In genomic region chr15:81848301-81848700, GRCm38 (mm10) we compare ENCODE assay signal across 9 mouse cellular contexts. TPM values are rescaled to one million over a fixed set of nuclear protein-coding genes. Genes with fewer than 3 reads are reported as not detected.
A peak's percentile ranks its signal among the peaks of the same experiment; 100 is the strongest.
DNase-seq lines count a peak whose midpoint lies in the region; ATAC-seq and TF ChIP-seq lines count a peak whose summit lies in the region.
"Had no signal": no experiment of that assay in that cellular context is flagged by ENCODE, and none has a peak within 500 bp of the region (broad histone marks: within the 10 kb centered on the region; RNA-seq: fewer than 3 reads in every experiment).

No protein-coding gene starts in this region.

- peaks cover 74% of the 10 kb centered on the region for H3K36me3 ChIP-seq in G1E (replicated peaks)
- peaks cover 20% of the 10 kb centered on the region for H3K36me3 ChIP-seq in lung, postnatal 0 days (ENCODE audit: insufficient read depth, low read length)
- H3K36me3 ChIP-seq in stomach, postnatal 0 days (ENCODE audit: control insufficient read depth, insufficient read depth, low read length), result peaks cover 25% of the 10 kb centered on the region

- no peak overlapping the region for H3K9ac ChIP-seq in lung, postnatal 0 days (replicated peaks; ENCODE audit: low read depth)
- no peak overlapping the region for H3K9ac ChIP-seq in stomach, postnatal 0 days (ENCODE audit: low read length)
- H3K9ac ChIP-seq: heart, embryonic 15.5 days; neural tube, embryonic 13.5 days had no signal

- intact Hi-C loops in left cerebral cortex, postnatal 36 days (cut with DNase I), result no loop called here
- intact Hi-C loops in heart, postnatal 14 days (cut with DNase I), result no loop called here

- H3K4me3 ChIP-seq in G1E (ENCODE audit: low read depth, low read length), result no peak overlapping the region
- H3K4me3 ChIP-seq in lung, postnatal 0 days (ENCODE audit: low read depth, low read length), result no peak overlapping the region
- no peak overlapping the region for H3K4me3 ChIP-seq in stomach, postnatal 0 days (ENCODE audit: low read depth, low read length)
- H3K4me3 ChIP-seq: heart, embryonic 15.5 days; neural tube, embryonic 13.5 days had no signal

- H3K4me1 ChIP-seq in G1E (ENCODE audit: insufficient read depth, low read depth, low read length), result peaks cover 44% of the 10 kb centered on the region
- H3K4me1 ChIP-seq in lung, postnatal 0 days (ENCODE audit: insufficient read depth, low read depth, low read length), result no peaks in the 10 kb centered on the region
- no peaks in the 10 kb centered on the region for H3K4me1 ChIP-seq in stomach, postnatal 0 days (replicated peaks; ENCODE audit: control insufficient read depth, insufficient read depth)
- H3K4me1 ChIP-seq: neural tube, embryonic 13.5 days had no signal

- TF ChIP-seq POLR2A in brain, embryonic 14.5 days (IDR thresholded peaks at IDR 0.05; ENCODE audit: borderline replicate concordance, extremely low read depth, insufficient read depth, insufficient read length, poor library complexity, severe bottlenecking), result no peak

- H3K27ac ChIP-seq in lung, postnatal 0 days (ENCODE audit: low read length), result no peak overlapping the region
- H3K27ac ChIP-seq in stomach, postnatal 0 days (replicated peaks), result no peak overlapping the region
- H3K27ac ChIP-seq: neural tube, embryonic 13.5 days had no signal

- peak; percentile 81 for TF ChIP-seq CTCF in G1E (IDR thresholded peaks at IDR 0.05; ENCODE audit: low read depth, low read length)
- peak; percentile 67; the same call in 1 of the 2 replicates for TF ChIP-seq CTCF in brain, embryonic 14.5 days (IDR thresholded peaks at IDR 0.05; ENCODE audit: borderline replicate concordance, extremely low read depth, insufficient read depth, insufficient read length)
- TF ChIP-seq CTCF in lung, postnatal 0 days (IDR thresholded peaks at IDR 0.05), result peak; percentile 82
- TF ChIP-seq CTCF in stomach, postnatal 0 days (IDR thresholded peaks at IDR 0.05; ENCODE audit: low read depth), result peak; percentile 80

- peak; percentile 56 for TF ChIP-seq EP300 in lung, postnatal 0 days (IDR thresholded peaks at IDR 0.05)
- TF ChIP-seq EP300 in stomach, postnatal 0 days (optimal IDR thresholded peaks at IDR 0.05), result no peak

- peak; percentile 39 to 54 for DNase-seq in left cerebral cortex, adult 18-20 months (ENCODE audit: low spot score in 2 of 2)
- DNase-seq in left cerebral cortex, postnatal 36 days (ENCODE audit: low spot score in 2 of 2), result no peak
- DNase-seq in G1E (ENCODE audit: low spot score), result peak; percentile 79
- DNase-seq in brain, embryonic 14.5 days (ENCODE audit: low read depth), result peak; percentile 47
- peak; percentile 58 to 73 for DNase-seq in heart, postnatal 14 days
- peak; percentile 89 for DNase-seq in lung, postnatal 0 days (ENCODE audit: low spot score)
- DNase-seq in stomach, postnatal 0 days (ENCODE audit: low spot score), result peak; percentile 66

- H3K27me3 ChIP-seq in G1E (ENCODE audit: insufficient read depth, low read length), result peaks cover 2% of the 10 kb centered on the region
- H3K27me3 ChIP-seq in lung, postnatal 0 days (replicated peaks; ENCODE audit: insufficient read depth, low read length), result no peaks in the 10 kb centered on the region
- no peaks in the 10 kb centered on the region for H3K27me3 ChIP-seq in stomach, postnatal 0 days (ENCODE audit: control insufficient read depth, insufficient read depth, low read length)
- H3K27me3 ChIP-seq: heart, embryonic 15.5 days; neural tube, embryonic 13.5 days had no signal

- ATAC-seq in G1E (ENCODE audit: extremely low read depth, insufficient number of reproducible peaks, low FRiP score, poor library complexity, severe bottlenecking), result no peak
- peak; percentile 47 for ATAC-seq in lung, postnatal 0 days
- no peak for ATAC-seq in stomach, postnatal 0 days (ENCODE audit: low FRiP score, low TSS enrichment)

- WGBS in lung, postnatal 0 days, result 24% methylated on average over 7 of the region's 7 CpGs
- WGBS in stomach, postnatal 0 days, result 24% methylated on average over 7 of the region's 7 CpGs

- H3K9me3 ChIP-seq in G1E (replicated peaks), result no peaks in the 10 kb centered on the region
- H3K9me3 ChIP-seq in lung, postnatal 0 days (ENCODE audit: low read length), result no peaks in the 10 kb centered on the region
- H3K9me3 ChIP-seq in stomach, postnatal 0 days (ENCODE audit: control insufficient read depth, low read length), result no peaks in the 10 kb centered on the region
- H3K9me3 ChIP-seq: heart, embryonic 15.5 days; neural tube, embryonic 13.5 days had no signal

- no peak overlapping the region for H3K4me2 ChIP-seq in lung, postnatal 0 days (replicated peaks; ENCODE audit: low read depth, low read length)
- H3K4me2 ChIP-seq in stomach, postnatal 0 days (replicated peaks; ENCODE audit: low read depth), result no peak overlapping the region
- H3K4me2 ChIP-seq: heart, embryonic 15.5 days; neural tube, embryonic 13.5 days had no signal

RNA-seq across cellular contexts. Expression of gene Tob2, which starts 10.3 kb away (rescaled TPM):
- 10 to 100 TPM; 33.6 to 36.7 TPM for total RNA-seq in left cerebral cortex, adult 18-20 months (2021)
- total RNA-seq in left cerebral cortex, postnatal 36 days (2021), result 10 to 100 TPM; 26.4 to 37.6 TPM
- 30.4 and 32.3 TPM in 2 replicates for total RNA-seq in G1E (2014; fragmentation: Nextera tagmentation)
- 8.5 and 9.9 TPM in 2 replicates for total RNA-seq in G1E (2017)
- polyA plus RNA-seq in G1E (2012), result 35.4 and 37.5 TPM in 2 replicates
- 15.4 and 15.7 TPM in 2 replicates for polyA plus RNA-seq in brain, embryonic 14.5 days (2012; rRNA removed)
- 100 to 1,000 TPM; 119 to 131 TPM for total RNA-seq in heart, postnatal 14 days (2021)
- 24.8 and 30.0 TPM in 2 replicates for polyA plus RNA-seq in lung, postnatal 0 days (2015; fragmentation: Nextera tagmentation; extraction: Ambion mirVana)
- polyA plus RNA-seq in stomach, postnatal 0 days (2015; fragmentation: Nextera tagmentation; extraction: Ambion mirVana), result 18.8 and 20.5 TPM in 2 replicates

RNA-seq across cellular contexts. Expression of gene Phf5a, which starts 23.4 kb away (rescaled TPM):
- total RNA-seq in left cerebral cortex, adult 18-20 months (2021), result 10 to 100 TPM; 32.5 to 35.0 TPM
- 10 to 100 TPM; 31.0 to 36.3 TPM for total RNA-seq in left cerebral cortex, postnatal 36 days (2021)
- total RNA-seq in G1E (2014; fragmentation: Nextera tagmentation), result 79.6 and 81.9 TPM in 2 replicates
- total RNA-seq in G1E (2017), result 99.2 and 121 TPM in 2 replicates
- polyA plus RNA-seq in G1E (2012), result 8.0 and 10.3 TPM in 2 replicates
- 85.1 and 103 TPM in 2 replicates for polyA plus RNA-seq in brain, embryonic 14.5 days (2012; rRNA removed)
- 10 to 100 TPM; 41.4 to 44.2 TPM for total RNA-seq in heart, postnatal 14 days (2021)
- polyA plus RNA-seq in lung, postnatal 0 days (2015; fragmentation: Nextera tagmentation; extraction: Ambion mirVana), result 80.3 and 88.8 TPM in 2 replicates
- polyA plus RNA-seq in stomach, postnatal 0 days (2015; fragmentation: Nextera tagmentation; extraction: Ambion mirVana), result 75.8 and 77.0 TPM in 2 replicates

RNA-seq across cellular contexts. Expression of gene Aco2, which starts 23.8 kb away (rescaled TPM):
- 100 to 1,000 TPM; 414 to 429 TPM for total RNA-seq in left cerebral cortex, adult 18-20 months (2021)
- 100 to 1,000 TPM; 425 to 455 TPM for total RNA-seq in left cerebral cortex, postnatal 36 days (2021)
- 152 and 177 TPM in 2 replicates for total RNA-seq in G1E (2014; fragmentation: Nextera tagmentation)
- 124 and 140 TPM in 2 replicates for total RNA-seq in G1E (2017)
- polyA plus RNA-seq in G1E (2012), result 142 TPM in 2 replicates
- polyA plus RNA-seq in brain, embryonic 14.5 days (2012; rRNA removed), result 262 and 283 TPM in 2 replicates
- 1,000 to 10,000 TPM; 2,092 to 2,100 TPM for total RNA-seq in heart, postnatal 14 days (2021)
- polyA plus RNA-seq in lung, postnatal 0 days (2015; fragmentation: Nextera tagmentation; extraction: Ambion mirVana), result 89.2 and 90.8 TPM in 2 replicates
- 130 and 141 TPM in 2 replicates for polyA plus RNA-seq in stomach, postnatal 0 days (2015; fragmentation: Nextera tagmentation; extraction: Ambion mirVana)

RNA-seq across cellular contexts. Expression of gene Tef, which starts 46.1 kb away (rescaled TPM):
- total RNA-seq in left cerebral cortex, adult 18-20 months (2021), result 100 to 1,000 TPM; 226 to 245 TPM
- total RNA-seq in left cerebral cortex, postnatal 36 days (2021), result 100 to 1,000 TPM; 244 to 267 TPM
- total RNA-seq in G1E (2014; fragmentation: Nextera tagmentation) (23.2 and 28.1 TPM in 2 replicates), G1E (2017) (61.5 and 61.7 TPM in 2 replicates)
- polyA plus RNA-seq in G1E (2012), result 69.5 and 75.8 TPM in 2 replicates
- 35.5 and 38.0 TPM in 2 replicates for polyA plus RNA-seq in brain, embryonic 14.5 days (2012; rRNA removed)
- 10 to 100 TPM; 69.3 to 93.0 TPM for total RNA-seq in heart, postnatal 14 days (2021)
- polyA plus RNA-seq in lung, postnatal 0 days (2015; fragmentation: Nextera tagmentation; extraction: Ambion mirVana), result 38.6 and 44.0 TPM in 2 replicates
- polyA plus RNA-seq in stomach, postnatal 0 days (2015; fragmentation: Nextera tagmentation; extraction: Ambion mirVana), result 17.1 and 21.2 TPM in 2 replicates

Comparison
In these comparisons a context has a peak if more than half of its experiments do, and no peak if none do; other contexts are left out.
1. DNase-seq: peak in left cerebral cortex, adult 18-20 months (2 of 2), G1E (single experiment), brain, embryonic 14.5 days (single experiment), heart, postnatal 14 days (2 of 2), lung, postnatal 0 days (single experiment) and stomach, postnatal 0 days (single experiment); none in left cerebral cortex, postnatal 36 days (0 of 2).
2. RNA of gene Aco2, which starts 23.8 kb away (total RNA-seq): 2,092 to 2,100 TPM in heart, postnatal 14 days; 425 to 455 TPM in left cerebral cortex, postnatal 36 days, 414 to 429 TPM in left cerebral cortex, adult 18-20 months and 124 to 177 TPM in G1E; every median in the first group is over 4 times any median in the second.
3. Peak in every context shown above with its lines, with median percentiles within 50 percentile points of each other: CTCF ChIP-seq.